Mouse (Mus musculus): Measurements from ENCODE around the gene Klf11.

- TF ChIP-seq CTCF (conservative IDR thresholded peaks at IDR 0.05; ENCODE audit: low read length) (peak; percentile 34), POU5F1 (IDR thresholded peaks at IDR 0.05; ENCODE audit: borderline replicate concordance, low read length) (no peak)
Observed at GRCm38 (mm10) chr12:24710672-24711071, 59.6 kb downstream of the Klf11 start.
